Mouse (Mus musculus): ENCODE measurements at regions not wholly inside any gene's neighbourhood (a gene's known extent, or its start where the extent isn't known, plus 50 kb on each side); places are given as distances from the start of the nearest gene placed in this dataset.
"Not testable (repeated sequence)": the region's sequence is repeated elsewhere in the genome, so short reads cannot be mapped to it uniquely, and the experiment has no call there.

GRCm38 (mm10) chr17:94866630-94867029, 116.8 kb upstream of the Mettl4 start:
- DNase-seq, result no peak

GRCm38 (mm10) chr17:94864531-94865318, 114.9 kb upstream of the Mettl4 start:
- peak; percentile 72 to 76 for DNase-seq

GRCm38 (mm10) chr17:94854698-94855097, 104.9 kb upstream of the Mettl4 start:
- not testable (repeated sequence) for DNase-seq

- peak; percentile 85 to 88 for DNase-seq
Observed at GRCm38 (mm10) chr17:94834446-94835117, 84.8 kb upstream of the Mettl4 start.

GRCm38 (mm10) chr17:94834067-94834445, 84.2 kb upstream of the Mettl4 start:
- not testable (repeated sequence) for DNase-seq

- DNase-seq, result not testable (repeated sequence)
Observed at GRCm38 (mm10) chr17:94826415-94826814, 76.6 kb upstream of the Mettl4 start.

- no peak for DNase-seq
Observed at GRCm38 (mm10) chr17:94808758-94809157, 58.9 kb upstream of the Mettl4 start.

All from lung, postnatal 4 days (tissue).